Mouse (Mus musculus) brain, embryonic 18.5 days (tissue): ENCODE data around the gene Cyren.

ENCODE experiments used
- DNase-seq: peaks from one replicate; pipeline ENCODE4 v3.0.0-alpha.2; 2012; ENCODE audit warnings: low read depth, low spot score

Cyren gene

DNA sequence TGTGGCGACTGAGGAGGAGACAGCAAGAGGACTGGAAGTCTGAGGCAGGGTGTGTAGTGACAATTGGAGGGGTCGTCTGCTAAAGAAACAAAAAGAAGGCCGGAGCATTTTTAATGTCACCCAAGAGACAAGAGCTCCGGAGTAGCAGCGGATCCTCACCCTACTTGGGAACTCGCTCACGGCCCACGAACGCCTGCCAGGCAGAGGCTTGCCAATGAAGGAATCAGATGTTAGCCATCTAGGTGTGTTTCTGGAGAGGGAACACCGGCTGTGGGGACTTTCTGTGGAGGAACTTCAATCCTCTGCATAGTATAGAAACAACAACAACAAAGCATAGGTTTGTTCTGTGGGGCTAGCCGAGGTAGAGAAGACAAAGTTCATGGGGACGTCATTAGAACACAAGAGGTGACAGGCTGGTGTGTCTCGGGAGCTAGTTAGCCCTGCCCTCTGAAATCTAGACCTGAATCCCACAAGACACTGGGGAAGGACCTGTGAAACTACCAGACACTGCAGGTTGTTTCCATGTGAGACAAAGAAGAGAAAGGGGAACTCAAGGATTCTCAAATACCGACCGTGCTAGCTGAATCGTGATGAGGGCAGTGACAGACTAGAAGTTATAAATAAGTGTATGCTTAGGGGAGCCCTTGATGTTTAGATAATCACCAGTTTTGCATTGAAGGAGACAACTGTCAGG lies 10.4 kb downstream of the Cyren start:
- DNase-seq: no peak

DNA sequence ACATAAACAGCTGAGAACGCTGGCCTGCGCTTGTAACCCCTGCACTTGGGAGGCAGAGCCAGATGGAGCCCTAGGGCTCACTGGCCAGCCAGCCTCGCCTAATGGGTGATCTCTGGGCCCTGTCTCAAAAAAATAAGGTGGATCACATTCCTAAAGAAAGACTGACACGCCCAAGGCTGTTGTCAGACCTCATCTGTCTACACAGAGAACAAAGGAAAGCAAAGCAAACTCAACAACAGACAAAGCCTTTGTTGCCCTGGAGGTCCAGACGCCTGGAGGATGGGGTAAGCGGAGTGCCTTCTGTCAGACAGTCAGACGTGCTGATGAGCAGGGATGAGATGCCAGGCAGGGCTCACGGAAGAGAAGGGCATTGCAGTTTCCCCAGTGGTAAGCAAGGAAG lies 11.1 kb downstream of the Cyren start:
- DNase-seq: no peak

DNA sequence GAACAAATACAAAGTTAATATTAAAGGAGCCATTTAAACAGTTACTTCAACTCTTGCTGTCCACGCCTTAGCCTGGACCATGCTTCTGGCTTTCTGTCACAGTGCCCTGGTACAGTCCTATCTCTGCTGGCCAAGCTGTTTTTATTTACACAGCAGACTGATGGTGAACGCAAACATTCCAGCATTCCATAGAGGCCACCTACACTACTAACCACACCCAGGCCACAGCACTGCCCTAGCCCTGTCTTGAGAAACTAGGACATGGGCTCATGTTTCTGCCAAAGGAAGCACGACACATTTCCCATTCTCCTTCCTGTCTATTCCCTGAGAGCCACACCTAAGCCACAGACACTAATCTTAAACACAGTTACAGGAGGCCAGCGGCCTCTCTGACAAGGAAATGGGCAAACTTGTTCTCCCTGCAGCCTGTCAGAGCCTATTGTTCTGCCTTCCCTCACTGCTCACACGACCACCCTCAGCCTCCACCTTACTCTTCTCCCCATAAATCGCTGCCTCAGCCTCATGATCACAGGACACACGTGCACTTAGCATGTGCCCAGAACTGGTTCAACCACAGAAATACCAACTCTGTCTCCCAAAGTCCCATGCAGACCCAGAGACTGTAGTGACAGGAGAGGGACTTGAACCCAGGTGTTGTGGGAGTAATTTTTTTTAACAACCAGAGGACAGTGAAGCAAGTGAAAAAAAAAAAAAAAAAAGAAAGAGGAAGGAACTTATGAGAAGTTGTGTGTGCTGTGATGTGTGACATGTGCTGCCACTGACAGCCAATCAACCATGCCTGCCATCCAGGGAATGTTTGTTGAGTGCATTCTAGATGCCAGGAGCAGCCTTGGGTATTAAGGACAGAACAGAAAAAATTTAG lies 11.9 kb downstream of the Cyren start:
- DNase-seq: no peak

DNA sequence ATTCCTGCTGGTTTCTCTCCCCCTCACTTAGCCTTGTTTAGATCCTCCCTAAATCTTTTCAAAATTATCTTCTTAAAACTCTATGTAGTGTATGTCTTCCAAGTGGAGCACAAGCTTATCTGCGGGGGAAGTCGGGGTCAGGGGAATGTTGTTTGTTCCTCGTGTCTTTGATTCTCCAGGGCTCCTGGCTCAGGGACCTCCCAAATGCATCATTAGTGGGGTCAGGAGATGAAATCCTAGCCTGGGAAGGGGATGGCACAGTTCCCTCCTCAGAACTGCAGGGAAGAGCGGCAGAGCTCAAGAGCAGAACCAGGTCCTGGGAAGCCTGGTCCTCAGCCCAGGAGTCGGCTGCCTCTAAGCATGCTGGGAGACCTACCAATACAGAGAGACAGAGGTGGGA lies 12.6 kb downstream of the Cyren start:
- DNase-seq: no peak

DNA sequence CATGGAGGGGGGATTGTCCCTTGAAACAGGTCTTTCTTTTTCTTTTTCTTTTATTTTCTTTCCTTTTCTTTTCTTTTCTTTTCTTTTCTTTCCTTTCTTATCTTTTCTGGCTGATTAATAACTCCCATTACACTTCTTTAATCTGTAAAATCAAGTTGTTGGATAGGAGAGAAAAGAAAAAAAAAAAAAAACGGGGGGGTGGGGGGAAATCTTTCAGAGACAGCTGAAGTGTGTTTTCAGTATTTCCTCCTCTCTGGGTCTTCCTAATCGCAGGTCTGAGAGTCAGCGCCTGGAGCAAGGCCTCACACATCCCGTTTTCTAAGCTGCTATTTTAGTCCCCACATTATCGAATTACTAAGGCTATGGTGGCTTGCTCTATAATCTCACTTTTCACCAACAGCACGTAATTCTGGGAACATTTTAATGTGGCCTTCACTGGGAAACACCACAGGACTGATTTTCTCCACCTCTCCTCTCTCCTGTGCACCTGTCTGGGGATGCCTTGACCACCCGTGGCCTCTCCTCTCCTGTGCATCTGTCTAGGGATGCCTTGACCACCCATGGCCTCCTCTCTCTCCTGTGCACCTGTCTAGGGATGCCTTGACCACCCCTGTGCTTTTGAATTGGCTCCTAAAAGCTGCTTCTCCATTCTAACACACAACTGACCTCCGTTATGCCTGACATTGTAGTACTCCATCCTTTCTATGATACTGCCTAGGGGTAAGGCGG lies 13.9 kb downstream of the Cyren start:
- DNase-seq: no peak

DNA sequence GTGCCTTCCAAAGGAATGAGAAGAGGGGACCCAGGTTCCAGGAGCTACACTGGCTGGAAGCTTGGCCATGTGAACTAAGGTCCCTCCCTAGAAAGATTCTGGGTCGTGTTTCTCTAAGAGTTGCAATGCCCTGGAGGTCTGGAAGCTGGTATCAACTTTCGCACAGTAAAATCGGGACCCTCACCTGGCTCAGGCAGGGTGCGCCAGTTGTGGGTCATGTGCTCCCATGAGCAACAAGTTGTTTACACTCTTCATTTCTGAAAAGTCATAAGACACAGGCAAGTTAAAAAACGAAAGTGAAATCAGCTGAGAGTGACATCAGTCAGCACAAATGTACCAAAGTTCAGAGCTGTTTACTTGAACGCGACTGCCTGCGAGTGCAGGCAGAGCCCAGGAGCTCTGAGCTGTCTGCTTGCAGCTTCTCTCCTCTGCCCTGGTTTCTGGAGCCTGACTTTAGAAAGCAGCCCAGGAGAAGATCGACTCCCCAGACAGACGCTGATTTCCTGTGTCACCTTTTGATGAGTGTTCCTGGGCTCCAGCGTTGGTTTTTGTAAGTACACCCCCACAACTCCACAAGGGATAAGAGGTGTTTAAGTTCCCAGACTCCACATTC lies 15.0 kb downstream of the Cyren start, which contains the start of gene Tmem140:
Gene Tmem140 (plus strand): TSS at position 356 of the 613 bp plus-strand sequence.
- DNase-seq: no peak

DNA sequence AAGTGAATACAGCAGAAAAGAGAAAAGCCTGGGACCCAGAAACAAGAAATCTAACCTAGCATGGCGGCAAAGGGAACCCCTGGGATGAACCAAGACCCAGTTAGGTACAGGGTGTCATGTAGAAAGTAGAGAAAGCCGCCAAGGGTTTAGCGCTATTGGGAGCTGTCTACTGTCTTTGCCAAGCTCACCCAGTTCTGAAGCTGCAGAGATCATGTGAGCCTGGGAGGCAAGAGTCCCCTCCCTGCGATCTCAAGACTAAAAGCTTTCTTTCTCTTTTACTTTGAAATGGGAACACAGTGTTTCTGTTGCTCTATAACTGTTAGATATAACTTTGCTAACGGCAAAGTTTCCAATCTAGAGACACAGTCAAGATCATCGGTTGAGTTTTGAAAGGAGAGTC lies 15.5 kb downstream of the Cyren start:
- no peak for DNase-seq

DNA sequence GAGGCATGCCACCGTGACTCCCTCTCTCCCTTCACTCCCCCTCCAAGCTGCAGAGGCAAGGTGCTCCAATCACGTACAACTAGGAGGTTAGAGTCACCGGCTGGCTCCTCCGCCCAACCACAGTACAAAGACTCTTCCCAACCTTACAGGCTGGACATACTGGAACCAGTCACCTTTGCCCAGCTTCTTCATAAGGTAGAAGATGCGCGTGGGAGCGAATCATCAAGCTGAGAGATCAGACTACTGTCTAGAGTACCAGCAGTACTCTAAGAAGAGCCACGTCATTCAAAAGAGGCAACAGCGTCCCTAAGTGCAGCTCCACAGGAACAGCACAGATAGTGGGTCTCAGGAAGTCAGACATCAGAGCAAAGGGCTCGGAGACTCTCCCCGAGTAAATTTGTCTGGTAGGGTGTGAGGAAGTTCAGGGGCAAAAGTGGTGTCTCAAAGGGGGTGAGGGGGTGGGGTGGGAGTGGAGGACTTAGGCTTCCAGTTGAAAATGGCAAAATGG lies 16.3 kb downstream of the Cyren start:
- no peak for DNase-seq

DNA sequence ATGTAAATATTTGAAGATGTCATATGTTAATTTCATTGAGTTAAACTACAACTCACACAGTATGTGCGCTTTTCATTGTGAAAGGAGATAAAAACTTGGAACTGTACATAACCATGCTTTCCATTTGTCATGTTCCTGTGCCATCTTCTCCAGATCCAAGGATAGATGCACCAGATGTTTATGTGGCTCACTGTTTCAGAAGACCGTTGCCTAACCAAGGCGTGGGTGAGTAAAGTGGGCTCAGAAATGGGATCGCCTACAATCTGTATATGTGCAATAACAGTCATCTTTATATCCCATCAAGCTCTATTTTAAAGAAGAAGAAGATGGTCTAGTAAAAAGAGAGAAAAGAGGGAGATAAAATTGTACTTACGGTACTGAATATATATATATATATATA lies 45.5 kb downstream of the Cyren start:
- DNase-seq: no peak

DNA sequence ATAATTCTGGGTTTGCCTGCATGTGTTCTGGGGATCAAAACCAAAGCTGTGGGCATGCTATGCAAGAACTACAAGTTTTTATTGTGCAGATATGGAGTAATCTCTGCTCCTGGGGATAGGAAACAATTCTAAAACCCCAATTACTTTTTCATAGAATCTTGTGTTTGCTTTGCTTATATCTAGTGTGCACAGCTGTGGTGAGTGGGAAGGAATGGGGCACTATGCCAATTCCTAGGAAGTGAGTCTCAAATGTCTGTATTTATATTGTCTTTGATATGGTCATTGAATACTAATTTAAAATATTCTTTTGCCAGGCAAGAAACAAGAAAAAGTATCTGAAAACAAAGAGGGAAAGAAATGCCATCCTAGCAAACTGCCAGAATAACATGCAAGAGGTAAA lies 53.5 kb downstream of the Cyren start:
- no peak for DNase-seq
